Mouse (Mus musculus) MEL (cell line): Measurements from ENCODE around the gene Csrnp1. TPM values are rescaled to one million over a fixed set of nuclear protein-coding genes. Genes with fewer than 3 reads are reported as not detected.

Experiments
- DNase-seq: peaks from one replicate; pipeline ENCODE4 v3.0.0; 2011; ENCODE audit warnings: low read depth, low spot score
- H3K27ac ChIP-seq: 2 replicates; pipeline ENCODE4 v1.5.1; 2012; ENCODE audit warnings: low read depth, mild to moderate bottlenecking, control low read depth, low read length, moderate library complexity; ENCODE audit not compliant: control insufficient read depth
- H3K27me3 ChIP-seq, 2 experiments: fragments of 150-350 bp in 1 of 2; sonication (generic) in 1 of 2; 2 replicates each; pipeline ENCODE4 v1.6.1; 2012; ENCODE audit warnings: low read length in 2 of 2, mild to moderate bottlenecking in 2 of 2, improper control_type of control experiment in 1 of 2, moderate library complexity in 1 of 2; ENCODE audit not compliant: insufficient read depth in 2 of 2, control insufficient read depth in 1 of 2
- H3K36me3 ChIP-seq, 2 experiments: 2 replicates each; pipeline ENCODE4 v1.6.1; 2012 to 2014; ENCODE audit warnings: low read length in 2 of 2, improper control_type of control experiment in 1 of 2, inconsistent platforms in 1 of 2, mild to moderate bottlenecking in 1 of 2; ENCODE audit not compliant: insufficient read depth in 2 of 2, control insufficient read depth in 1 of 2
- H3K4me1 ChIP-seq, 2 experiments: fragments of 150-350 bp in 1 of 2; sonication (generic) in 1 of 2; 2 replicates each; pipeline ENCODE4 v1.6.1; 2012; ENCODE audit warnings: low read length in 2 of 2, improper control_type of control experiment in 1 of 2, mild to moderate bottlenecking in 1 of 2; ENCODE audit not compliant: insufficient read depth in 2 of 2, control insufficient read depth in 1 of 2
- H3K4me3 ChIP-seq, 2 experiments: fragments of 150-350 bp in 1 of 2; sonication (generic) in 1 of 2; 2 replicates each; pipeline ENCODE4 v1.5.1; 2012; ENCODE audit warnings: low read depth in 2 of 2, low read length in 2 of 2, mild to moderate bottlenecking in 2 of 2, moderate library complexity in 2 of 2, control low read depth in 1 of 2, improper control_type of control experiment in 1 of 2; ENCODE audit not compliant: control insufficient read depth in 1 of 2, insufficient read depth in 1 of 2
- H3K79me2 ChIP-seq: 2 replicates; pipeline ENCODE4 v1.6.1; 2012; ENCODE audit warnings: mild to moderate bottlenecking, low read length, moderate library complexity; ENCODE audit not compliant: control insufficient read depth, poor library complexity, insufficient read depth
- H3K9ac ChIP-seq: 2 replicates; pipeline ENCODE4 v1.6.1; 2012; ENCODE audit warnings: low read depth, mild to moderate bottlenecking, control low read depth, low read length, moderate library complexity; ENCODE audit not compliant: control insufficient read depth, poor library complexity, severe bottlenecking
- H3K9me3 ChIP-seq: fragments of 150-350 bp; sonication (generic); replicated peaks from 2 replicates; pipeline ENCODE4 v1.6.1; 2012; ENCODE audit warnings: mild to moderate bottlenecking, low read length, improper control_type of control experiment, moderate library complexity; ENCODE audit not compliant: insufficient read depth
- BHLHE40 ChIP-seq: IDR thresholded peaks from 2 replicates; pipeline ENCODE4 v1.6.1; 2012; ENCODE audit warnings: low read depth, mild to moderate bottlenecking, inconsistent platforms, low read length, improper control_type of control experiment, borderline replicate concordance
- CHD2 ChIP-seq: IDR thresholded peaks from 2 replicates; pipeline ENCODE4 v1.6.1; 2011; ENCODE audit warnings: low read length, improper control_type of control experiment
- ELF1 ChIP-seq: IDR thresholded peaks from 2 replicates; pipeline ENCODE4 v1.6.1; 2014; ENCODE audit warnings: low read depth, mild to moderate bottlenecking, inconsistent platforms, low read length, improper control_type of control experiment, moderate library complexity
- ETS1 ChIP-seq: IDR thresholded peaks from 2 replicates; pipeline ENCODE4 v1.6.1; 2012; ENCODE audit warnings: low read depth, mild to moderate bottlenecking, inconsistent platforms, low read length, improper control_type of control experiment, moderate library complexity
- GABPA ChIP-seq: IDR thresholded peaks from 2 replicates; pipeline ENCODE4 v1.6.1; 2012; ENCODE audit warnings: low read depth, mild to moderate bottlenecking, inconsistent platforms, low read length, improper control_type of control experiment, moderate library complexity
- GATA1 ChIP-seq: IDR thresholded peaks from 2 replicates; pipeline ENCODE4 v1.6.1; 2011; ENCODE audit warnings: low read depth, low read length, improper control_type of control experiment
- HCFC1 ChIP-seq: IDR thresholded peaks from 2 replicates; pipeline ENCODE4 v1.6.1; 2012; ENCODE audit warnings: low read depth, mild to moderate bottlenecking, inconsistent platforms, low read length, improper control_type of control experiment, moderate library complexity
- JUND ChIP-seq: IDR thresholded peaks from 2 replicates; pipeline ENCODE4 v1.6.1; 2011; ENCODE audit warnings: low read depth, mild to moderate bottlenecking, improper control_type of control experiment, low read length
- MAFK ChIP-seq: IDR thresholded peaks from 2 replicates; pipeline ENCODE4 v1.6.1; 2011; ENCODE audit warnings: low read depth, mild to moderate bottlenecking, low read length, improper control_type of control experiment, borderline replicate concordance
- MAZ ChIP-seq: IDR thresholded peaks from 2 replicates; pipeline ENCODE4 v1.6.1; 2012; ENCODE audit warnings: low read depth, mild to moderate bottlenecking, inconsistent platforms, low read length, improper control_type of control experiment
- MEF2A ChIP-seq: IDR thresholded peaks from 2 replicates; pipeline ENCODE4 v1.6.1; 2014; ENCODE audit warnings: low read depth, mild to moderate bottlenecking, inconsistent platforms, low read length, improper control_type of control experiment; ENCODE audit not compliant: poor library complexity, insufficient replicate concordance, severe bottlenecking; ENCODE audit errors: extremely low read depth
- MXI1 ChIP-seq: IDR thresholded peaks from 2 replicates; pipeline ENCODE4 v1.6.1; 2011; ENCODE audit warnings: mild to moderate bottlenecking, low read depth, low read length, improper control_type of control experiment
- MYC ChIP-seq: IDR thresholded peaks from 2 replicates; pipeline ENCODE4 v1.6.1; 2011; ENCODE audit warnings: low read depth, mild to moderate bottlenecking, low read length, improper control_type of control experiment, moderate library complexity
- NELFE ChIP-seq: IDR thresholded peaks from 2 replicates; pipeline ENCODE4 v1.6.1; 2011; ENCODE audit warnings: low read depth, low read length, improper control_type of control experiment
- NRF1 ChIP-seq: IDR thresholded peaks from 2 replicates; pipeline ENCODE4 v1.6.1; 2014; ENCODE audit warnings: low read depth, mild to moderate bottlenecking, inconsistent platforms, low read length, improper control_type of control experiment, moderate library complexity; ENCODE audit not compliant: poor library complexity, insufficient read depth, severe bottlenecking
- POLR2A ChIP-seq, 2 experiments: IDR thresholded peaks; 2 replicates each; pipeline ENCODE4 v1.6.1; 2011 to 2012; ENCODE audit warnings: low read length in 2 of 2, mild to moderate bottlenecking in 2 of 2, control low read depth in 1 of 2, improper control_type of control experiment in 1 of 2, low read depth in 1 of 2, moderate library complexity in 1 of 2; ENCODE audit not compliant: control insufficient read depth in 1 of 2, insufficient read depth in 1 of 2, poor library complexity in 1 of 2
- RAD21 ChIP-seq: IDR thresholded peaks from 2 replicates; pipeline ENCODE4 v1.6.1; 2011; ENCODE audit warnings: mild to moderate bottlenecking, low read depth, low read length, improper control_type of control experiment
- RCOR1 ChIP-seq: IDR thresholded peaks from 2 replicates; pipeline ENCODE4 v1.6.1; 2012; ENCODE audit warnings: low read depth, mild to moderate bottlenecking, inconsistent platforms, low read length, improper control_type of control experiment
- SMC3 ChIP-seq: IDR thresholded peaks from 2 replicates; pipeline ENCODE4 v1.6.1; 2011; ENCODE audit warnings: low read depth, low read length, improper control_type of control experiment
- TAL1 ChIP-seq: IDR thresholded peaks from 2 replicates; pipeline ENCODE4 v1.6.1; 2012; ENCODE audit warnings: mild to moderate bottlenecking, inconsistent platforms, low read length, moderate library complexity, mixed read lengths
- TBP ChIP-seq: IDR thresholded peaks from 2 replicates; pipeline ENCODE4 v1.8.0; 2011; ENCODE audit warnings: low read depth, low read length, improper control_type of control experiment
- TCF12 ChIP-seq: IDR thresholded peaks from 2 replicates; pipeline ENCODE4 v1.6.1; 2014; ENCODE audit warnings: low read depth, mild to moderate bottlenecking, inconsistent platforms, low read length, improper control_type of control experiment, moderate library complexity
- UBTF ChIP-seq: IDR thresholded peaks from 2 replicates; pipeline ENCODE4 v1.6.1; 2012; ENCODE audit warnings: low read depth, mild to moderate bottlenecking, inconsistent platforms, low read length, improper control_type of control experiment, moderate library complexity, borderline replicate concordance; ENCODE audit not compliant: insufficient read depth
- USF1 ChIP-seq: IDR thresholded peaks from 2 replicates; pipeline ENCODE4 v1.6.1; 2014; ENCODE audit warnings: low read depth, mild to moderate bottlenecking, inconsistent platforms, low read length, improper control_type of control experiment, moderate library complexity
- USF2 ChIP-seq, 2 experiments: IDR thresholded peaks; 2 replicates each; pipeline ENCODE4 v1.6.1; 2011 to 2012; ENCODE audit warnings: improper control_type of control experiment in 2 of 2, low read length in 2 of 2, borderline replicate concordance in 1 of 2, inconsistent platforms in 1 of 2, low read depth in 1 of 2, mild to moderate bottlenecking in 1 of 2; ENCODE audit not compliant: insufficient read depth in 1 of 2
- ZNF384 ChIP-seq: IDR thresholded peaks from 2 replicates; pipeline ENCODE4 v1.6.1; 2012; ENCODE audit warnings: low read depth, mild to moderate bottlenecking, inconsistent platforms, low read length, improper control_type of control experiment
- polyA plus RNA-seq, 2 experiments: library from polyadenylated mRNA; stranded (reverse) in 1 of 2; unstranded in 1 of 2; fragments of >175 nt in 1 of 2; fragments of >200 nt in 1 of 2; gene quantifications; 2 replicates each; pipeline versions ENCODE4 v1.2.1 to v1.2.4; 2012; ENCODE audit warnings: low replicate concordance in 2 of 2, low read depth in 1 of 2; ENCODE audit not compliant: insufficient read length in 2 of 2, insufficient read depth in 1 of 2, missing spikeins in 1 of 2
- total RNA-seq: library from RNA; depleted of rRNA; stranded (reverse); fragments of 300-350 nt; gene quantifications from 2 replicates; pipeline ENCODE4 v1.2.3, GENCODE M21; 2012

The Csrnp1 gene
- total and polyA plus RNA-seq, 3 experiments: 3.7 to 8.1 TPM; not detected in 1

DNA sequence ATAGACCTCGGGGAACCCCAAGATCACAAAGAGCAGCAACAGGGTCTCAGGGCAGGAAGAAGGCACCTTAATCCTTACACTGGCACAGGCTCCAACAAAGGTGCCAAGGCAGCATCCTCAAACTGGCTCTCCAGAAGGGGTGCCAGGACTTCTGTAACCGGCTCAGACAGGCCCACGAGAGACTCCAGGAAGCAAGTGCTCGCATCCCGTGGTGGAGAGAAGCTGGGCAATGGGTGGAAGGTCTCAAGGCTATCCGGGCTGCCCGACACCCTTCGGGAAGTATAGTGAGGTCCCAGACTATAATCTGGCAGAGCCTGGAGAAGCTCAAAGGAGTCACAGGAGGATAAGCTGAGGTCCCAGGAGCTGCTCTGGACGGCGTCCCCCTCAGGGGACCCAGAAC is 12.3 kb downstream of the Csrnp1 start:
- peaks cover 6 to 7% of the 10 kb centered on the region in 2 experiments for H3K4me1 ChIP-seq
- peaks cover 6 to 9% of the 10 kb centered on the region in 2 experiments for H3K36me3 ChIP-seq
- no peaks in the 10 kb centered on the region for H3K79me2 ChIP-seq
- no peak overlapping the region for H3K4me3 ChIP-seq
- no peak for DNase-seq
- no peak for TF ChIP-seq HCFC1
- TF ChIP-seq POLR2A (IDR thresholded peaks at IDR 0.05; ENCODE audit: control insufficient read depth in 1 of 2, insufficient read depth in 1 of 2, low read depth in 1 of 2, low read length in 2 of 2, poor library complexity in 1 of 2): no peak
- no peak for TF ChIP-seq RAD21
- no peak for TF ChIP-seq GATA1
- TF ChIP-seq ETS1: no peak
- no peak for TF ChIP-seq MAZ
- TF ChIP-seq MXI1: no peak
- TF ChIP-seq UBTF: no peak
- no peak for TF ChIP-seq ELF1
- no peak for TF ChIP-seq NELFE
- no peak for TF ChIP-seq JUND
- no peak for TF ChIP-seq TCF12
- no peak for TF ChIP-seq MYC
- H3K27me3 ChIP-seq: no peaks in the 10 kb centered on the region
- no peak overlapping the region for H3K27ac ChIP-seq
- H3K9ac ChIP-seq: no peak overlapping the region
- H3K9me3 ChIP-seq: no peaks in the 10 kb centered on the region

DNA sequence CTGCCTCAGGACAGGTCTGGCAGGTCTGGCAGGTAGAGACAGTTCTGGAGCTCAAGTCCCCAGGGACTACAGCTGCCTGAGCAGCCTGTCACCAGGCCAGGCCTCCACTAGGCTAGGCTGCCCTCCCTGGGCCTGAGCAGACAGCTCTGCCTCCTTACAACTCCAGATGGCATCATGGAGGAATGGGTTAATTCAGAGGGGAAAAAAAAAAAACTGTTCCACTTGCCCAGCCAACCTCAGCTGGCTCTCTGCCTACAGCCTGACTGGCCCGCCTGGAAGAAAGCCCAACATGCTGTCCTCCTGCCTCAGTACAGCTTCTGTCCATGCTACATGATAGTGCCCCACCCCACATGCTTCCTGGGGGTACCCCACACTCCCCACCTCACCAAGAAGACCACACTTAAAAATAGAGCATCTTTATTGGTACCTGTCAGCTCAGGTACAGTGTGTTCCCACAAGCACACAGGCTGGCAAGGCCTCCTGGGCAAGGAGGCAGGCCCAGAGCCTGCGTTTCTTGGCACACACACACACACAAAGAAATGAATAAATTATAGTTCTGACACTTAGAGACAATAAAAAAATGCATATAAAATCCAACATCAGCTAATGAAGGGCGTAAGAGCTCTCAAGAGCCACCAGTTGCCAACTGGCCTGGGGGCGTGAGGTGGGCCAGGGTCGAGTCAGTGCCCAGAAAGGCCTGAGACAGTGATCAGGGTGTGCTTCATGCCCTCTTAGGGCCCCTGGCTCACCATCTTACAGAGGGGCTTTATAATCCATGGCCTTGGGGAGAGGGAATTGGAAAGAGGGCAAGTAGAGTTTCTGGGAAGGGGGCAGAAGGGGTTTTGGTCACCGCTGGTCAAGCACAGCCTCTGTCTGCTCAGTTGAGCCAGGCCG is 13.4 kb downstream of the Csrnp1 start:
- Histone ChIP-seq H3K4me1 (no peaks in the 10 kb centered on the region), H3K9ac (no peak overlapping the region), H3K36me3 (peaks cover 0 to 6% of the 10 kb centered on the region in 2 experiments; a peak in 2 of 4 replicates)

More for the DNA sequence above, 13.4 kb downstream of the Csrnp1 start:
- Histone ChIP-seq H3K4me3 (no peak overlapping the region), H3K27ac (no peak overlapping the region), H3K79me2 (no peaks in the 10 kb centered on the region), H3K27me3 (no peaks in the 10 kb centered on the region)
- DNase-seq: no peak
- TF ChIP-seq TAL1 (no peak), MAFK (no peak), TBP (no peak), ELF1 (no peak), CHD2 (no peak), MAZ (no peak), UBTF (no peak), GABPA (no peak), NELFE (no peak), USF2 (IDR thresholded peaks at IDR 0.05; ENCODE audit: borderline replicate concordance in 1 of 2, insufficient read depth in 1 of 2, low read depth in 1 of 2, low read length in 2 of 2) (no peak), RCOR1 (no peak), SMC3 (no peak), MEF2A (no peak), USF1 (no peak), NRF1 (no peak), HCFC1 (no peak), ZNF384 (no peak), BHLHE40 (no peak)
- TF ChIP-seq, all 39 proteins: peak for 0
- no peaks in the 10 kb centered on the region for H3K9me3 ChIP-seq
